Mouse (Mus musculus) intestine, embryonic 14.5 days (tissue): Measurements from ENCODE around the gene Gpr45. TPM values are rescaled to one million over a fixed set of nuclear protein-coding genes. Genes with fewer than 3 reads are reported as not detected.

Experiments used
- ATAC-seq: fragments of 200-750 bp; cut with Nextera tagmentation; replicated peaks from 2 replicates; pipeline ENCODE4 v1.8.0; 2017; ENCODE audit warnings: low read depth, moderate number of reproducible peaks, moderate TSS enrichment, moderate library complexity; ENCODE audit not compliant: low FRiP score, low TSS enrichment
- DNase-seq: peaks from one replicate; pipeline ENCODE4 v3.0.0-alpha.2; 2018; ENCODE audit warnings: low spot score
- H3K27ac ChIP-seq: fragments of 300-500 bp; sonication (generic); 2 replicates; pipeline ENCODE4 v1.5.1; 2014; ENCODE audit warnings: low read depth, mild to moderate bottlenecking, control low read depth
- H3K27me3 ChIP-seq: fragments of 300-500 bp; sonication (generic); replicated peaks from 2 replicates; pipeline ENCODE4 v1.6.1; 2014; ENCODE audit warnings: low read length, control low read depth; ENCODE audit not compliant: control insufficient read depth, insufficient read depth
- H3K36me3 ChIP-seq: fragments of 300-500 bp; sonication (generic); 2 replicates; pipeline ENCODE4 v1.6.1; 2014; ENCODE audit warnings: low read length, control low read depth; ENCODE audit not compliant: control insufficient read depth, insufficient read depth
- H3K4me1 ChIP-seq: fragments of 300-500 bp; sonication (generic); replicated peaks from 2 replicates; pipeline ENCODE4 v1.6.1; 2014; ENCODE audit warnings: low read length, control low read depth, mixed read lengths; ENCODE audit not compliant: control insufficient read depth, insufficient read depth
- H3K4me2 ChIP-seq: fragments of 300-500 bp; sonication (generic); 2 replicates; pipeline ENCODE4 v1.6.1; 2014; ENCODE audit warnings: low read length
- H3K4me3 ChIP-seq: fragments of 300-500 bp; sonication (generic); 2 replicates; pipeline ENCODE4 v1.5.1; 2014; ENCODE audit warnings: low read depth, low read length, control low read depth, mixed read lengths
- H3K9ac ChIP-seq: fragments of 300-500 bp; sonication (generic); 2 replicates; pipeline ENCODE4 v1.6.1; 2014; ENCODE audit warnings: mild to moderate bottlenecking, low read length
- H3K9me3 ChIP-seq: fragments of 300-500 bp; sonication (generic); 2 replicates; pipeline ENCODE4 v1.6.1; 2016; ENCODE audit warnings: low read length, control low read depth; ENCODE audit not compliant: control insufficient read depth
- WGBS: fragments of 180-500 bp; shearing (Covaris S2); extraction: QIAGEN DNeasy Blood & Tissue Kit; methylation state at CpG from one replicate; pipeline ENCODE4 v1.1.7; 2014; 5-methylcytosine and 5-hydroxymethylcytosine counted together
- polyA plus RNA-seq: library from polyadenylated mRNA; unstranded; fragments of >200 nt; fragmentation: Nextera tagmentation; extraction: Ambion mirVana; gene quantifications from 2 replicates; pipeline ENCODE4 v1.2.1, GENCODE M21; 2014

The Gpr45 gene
- polyA plus RNA-seq, 1 experiment from 2014 or later: 6.4 TPM

- Histone ChIP-seq H3K4me1 (no peaks in the 10 kb centered on the region), H3K4me3 (no peak overlapping the region), H3K36me3 (peaks cover 45% of the 10 kb centered on the region), H3K9ac (no peak overlapping the region), H3K9me3 (no peaks in the 10 kb centered on the region), H3K27ac (no peak overlapping the region), H3K4me2 (no peak overlapping the region), H3K27me3 (no peaks in the 10 kb centered on the region)
- ATAC-seq: no peak
- no peak for DNase-seq
- WGBS: 87% methylated on average over 8 of the region's 8 CpGs
These were observed 113.9 kb downstream of the Gpr45 start for GRCm38 (mm10) chr1:43066573-43066972.

GRCm38 (mm10) chr1:43067551-43067950 is 114.9 kb downstream of the Gpr45 start:
- H3K4me3 ChIP-seq: no peak overlapping the region
- H3K4me1 ChIP-seq: no peaks in the 10 kb centered on the region
- no peak overlapping the region for H3K27ac ChIP-seq
- no peaks in the 10 kb centered on the region for H3K9me3 ChIP-seq
- no peaks in the 10 kb centered on the region for H3K27me3 ChIP-seq
- DNase-seq: no peak
- H3K36me3 ChIP-seq: peaks cover 41% of the 10 kb centered on the region
- no peak for ATAC-seq
- 77% methylated on average over 7 of the region's 7 CpGs for WGBS
- no peak overlapping the region for H3K9ac ChIP-seq
- no peak overlapping the region for H3K4me2 ChIP-seq

GRCm38 (mm10) chr1:43070726-43071125 is 118.1 kb downstream of the Gpr45 start:
- Histone ChIP-seq H3K9me3 (no peaks in the 10 kb centered on the region), H3K9ac (no peak overlapping the region), H3K36me3 (peaks cover 45% of the 10 kb centered on the region), H3K4me1 (no peaks in the 10 kb centered on the region), H3K27ac (no peak overlapping the region), H3K4me2 (no peak overlapping the region), H3K4me3 (no peak overlapping the region), H3K27me3 (no peaks in the 10 kb centered on the region)
- DNase-seq: no peak
- no peak for ATAC-seq
- 75% methylated on average over 5 of the region's 5 CpGs for WGBS

- Histone ChIP-seq H3K4me2 (no peak overlapping the region), H3K27me3 (no peaks in the 10 kb centered on the region), H3K4me1 (no peaks in the 10 kb centered on the region), H3K4me3 (no peak overlapping the region), H3K9ac (no peak overlapping the region), H3K9me3 (no peaks in the 10 kb centered on the region), H3K27ac (no peak overlapping the region), H3K36me3 (peaks cover 41% of the 10 kb centered on the region)
- DNase-seq (peak; percentile 44), ATAC-seq (no peak)
- WGBS: 90% methylated on average over 8 of the region's 8 CpGs
These were observed 119.4 kb downstream of the Gpr45 start for GRCm38 (mm10) chr1:43072028-43072427.

GRCm38 (mm10) chr1:43072561-43072960 is 119.9 kb downstream of the Gpr45 start:
- DNase-seq: no peak

GRCm38 (mm10) chr1:43074791-43075190 is 122.1 kb downstream of the Gpr45 start:
- Histone ChIP-seq H3K27ac (no peak overlapping the region), H3K4me3 (no peak overlapping the region), H3K4me1 (no peaks in the 10 kb centered on the region), H3K4me2 (no peak overlapping the region), H3K9ac (no peak overlapping the region), H3K27me3 (no peaks in the 10 kb centered on the region), H3K9me3 (no peaks in the 10 kb centered on the region), H3K36me3 (peaks cover 31% of the 10 kb centered on the region)
- WGBS: 91% methylated on average over 2 of the region's 2 CpGs
- DNase-seq (no peak), ATAC-seq (no peak)

More at GRCm38 (mm10) chr1:43072561-43072960, 119.9 kb downstream of the Gpr45 start:
- Histone ChIP-seq H3K4me3 (no peak overlapping the region), H3K4me2 (no peak overlapping the region), H3K9ac (no peak overlapping the region), H3K27me3 (no peaks in the 10 kb centered on the region), H3K9me3 (no peaks in the 10 kb centered on the region), H3K27ac (no peak overlapping the region), H3K36me3 (peaks cover 36% of the 10 kb centered on the region), H3K4me1 (no peaks in the 10 kb centered on the region)
- 61% methylated on average over 1 of the region's 1 CpGs for WGBS
- ATAC-seq: no peak

- DNase-seq (no peak), ATAC-seq (no peak)
- no peaks in the 10 kb centered on the region for H3K9me3 ChIP-seq
- peaks cover 18% of the 10 kb centered on the region for H3K36me3 ChIP-seq
- H3K4me2 ChIP-seq: no peak overlapping the region
- no peaks in the 10 kb centered on the region for H3K4me1 ChIP-seq
- 68% methylated on average over 2 of the region's 2 CpGs for WGBS
- H3K27ac ChIP-seq: no peak overlapping the region
- H3K4me3 ChIP-seq: no peak overlapping the region
- H3K27me3 ChIP-seq: no peaks in the 10 kb centered on the region
- no peak overlapping the region for H3K9ac ChIP-seq
These were observed 125.5 kb downstream of the Gpr45 start for GRCm38 (mm10) chr1:43078124-43078523.

- no peaks in the 10 kb centered on the region for H3K4me1 ChIP-seq
- H3K27ac ChIP-seq: no peak overlapping the region
- no peaks in the 10 kb centered on the region for H3K9me3 ChIP-seq
- no peaks in the 10 kb centered on the region for H3K36me3 ChIP-seq
- DNase-seq (no peak), ATAC-seq (no peak)
- no peak overlapping the region for H3K4me2 ChIP-seq
- no peak overlapping the region for H3K4me3 ChIP-seq
- WGBS: 86% methylated on average over 5 of the region's 5 CpGs
- no peak overlapping the region for H3K9ac ChIP-seq
- no peaks in the 10 kb centered on the region for H3K27me3 ChIP-seq
These were observed 130.3 kb downstream of the Gpr45 start for GRCm38 (mm10) chr1:43082946-43083345.
